Mouse (Mus musculus) adipocyte (in vitro differentiated cells): ENCODE results near the gene Sv2b.
A peak's percentile ranks its signal among the peaks of the same experiment; 100 is the strongest.
"Not testable (repeated sequence)": the region's sequence is repeated elsewhere in the genome, so short reads cannot be mapped to it uniquely, and the experiment has no call there.

Experiments
- DNase-seq: peaks from one replicate; pipeline ENCODE4 v3.0.0-alpha.2; 2016; ENCODE audit warnings: low spot score

The Sv2b gene

GRCm38 (mm10) chr7:75207965-75208644 lies 101.0 kb downstream of the Sv2b start:
- DNase-seq: no peak

- no peak for DNase-seq
These were observed 102.4 kb downstream of the Sv2b start for GRCm38 (mm10) chr7:75206671-75207070.

- DNase-seq: no peak
These were observed 103.7 kb downstream of the Sv2b start for GRCm38 (mm10) chr7:75205386-75205785.

GRCm38 (mm10) chr7:75194919-75195230 lies 114.2 kb downstream of the Sv2b start:
- DNase-seq: not testable (repeated sequence)

- DNase-seq: no peak
These were observed 114.7 kb downstream of the Sv2b start for GRCm38 (mm10) chr7:75194158-75194918.

- DNase-seq: no peak
These were observed 118.9 kb downstream of the Sv2b start for GRCm38 (mm10) chr7:75190192-75190591.

GRCm38 (mm10) chr7:75175042-75175441 lies 134.0 kb downstream of the Sv2b start:
- no peak for DNase-seq

GRCm38 (mm10) chr7:75167481-75167880 lies 141.6 kb downstream of the Sv2b start:
- no peak for DNase-seq

- DNase-seq: no peak
These were observed 161.9 kb downstream of the Sv2b start for GRCm38 (mm10) chr7:75147174-75147573.

GRCm38 (mm10) chr7:75142800-75143199 lies 166.3 kb downstream of the Sv2b start:
- no peak for DNase-seq

GRCm38 (mm10) chr7:75141919-75142700 lies 167.0 kb downstream of the Sv2b start:
- DNase-seq: no peak

- DNase-seq: no peak
These were observed 169.8 kb downstream of the Sv2b start for GRCm38 (mm10) chr7:75139306-75139705.

GRCm38 (mm10) chr7:75134710-75135617 lies 174.1 kb downstream of the Sv2b start:
- peak; percentile 59 for DNase-seq

GRCm38 (mm10) chr7:75128036-75128435 lies 181.0 kb downstream of the Sv2b start:
- DNase-seq: no peak

GRCm38 (mm10) chr7:75124067-75124466 lies 185.0 kb downstream of the Sv2b start:
- no peak for DNase-seq

GRCm38 (mm10) chr7:75118022-75118673 lies 190.9 kb downstream of the Sv2b start:
- DNase-seq: peak; percentile 3

- DNase-seq: peak; percentile 42
These were observed 198.4 kb downstream of the Sv2b start for GRCm38 (mm10) chr7:75110689-75111088.

GRCm38 (mm10) chr7:75107441-75107840 lies 201.6 kb downstream of the Sv2b start:
- DNase-seq: no peak

- no peak for DNase-seq
These were observed 205.2 kb downstream of the Sv2b start for GRCm38 (mm10) chr7:75103900-75104299.

GRCm38 (mm10) chr7:75102536-75103332 lies 206.3 kb downstream of the Sv2b start:
- DNase-seq: no peak
